Mouse (Mus musculus) small intestine, adult 2 months (tissue): ENCODE results near the gene Prps2.

Source experiments
- CTCF ChIP-seq: fragments of 200-500 bp; IDR thresholded peaks from 2 replicates; pipeline ENCODE4 v1.5.1; 2012; ENCODE audit warnings: low read depth, mild to moderate bottlenecking, control low read depth, inconsistent platforms, low read length, moderate library complexity, mixed read lengths; ENCODE audit not compliant: insufficient replicate concordance, insufficient read length; ENCODE audit errors: extremely low read depth
- POLR2A ChIP-seq: fragments of 200-500 bp; IDR thresholded peaks from 2 replicates; pipeline ENCODE4 v1.6.1; 2012; ENCODE audit warnings: low read depth, mild to moderate bottlenecking, control low read depth, inconsistent platforms, low read length, moderate library complexity

DNA sequence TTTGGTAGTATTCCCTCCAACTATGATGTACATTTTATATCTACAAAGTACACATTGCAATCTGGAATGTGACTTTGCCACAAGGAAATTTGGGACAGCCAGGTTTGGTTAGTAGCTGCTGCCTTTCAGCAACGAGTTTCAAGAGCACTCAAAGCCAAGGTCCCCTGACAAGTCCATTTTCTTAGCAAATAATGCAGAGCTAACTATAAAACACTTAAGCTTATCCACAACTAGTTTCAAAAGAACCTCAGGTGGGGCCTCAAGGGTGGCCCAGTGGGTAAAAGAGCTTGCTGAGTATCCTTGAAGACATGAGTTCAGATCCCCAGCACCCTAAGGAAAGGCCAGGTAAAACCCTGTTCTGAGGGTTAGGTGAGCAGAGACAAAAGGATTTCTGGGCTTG is 4.1 kb upstream of the Prps2 start:
- TF ChIP-seq CTCF (no peak), POLR2A (no peak)
